Mouse (Mus musculus): ENCODE measurements around the gene Esp8.
"Not testable (repeated sequence)": the region's sequence is repeated elsewhere in the genome, so short reads cannot be mapped to it uniquely, and the experiment has no call there.

The Esp8 gene

GRCm38 (mm10) chr17:40519818-40520217 is at the start of gene Esp8:
TSS of gene Esp8 (plus strand) at chr17:40520022.
- no peak for DNase-seq (ENCODE audit: low read depth, low spot score)

- DNase-seq (ENCODE audit: low read depth, low spot score): not testable (repeated sequence)
Observed at GRCm38 (mm10) chr17:40483566-40483965, 36.3 kb upstream of the Esp8 start.

- DNase-seq (ENCODE audit: low read depth, low spot score): not testable (repeated sequence)
Observed at GRCm38 (mm10) chr17:40495468-40496185, 24.2 kb upstream of the Esp8 start.

- DNase-seq (ENCODE audit: low read depth, low spot score): no peak
Observed at GRCm38 (mm10) chr17:40529813-40530212, 10.0 kb downstream of the Esp8 start.

GRCm38 (mm10) chr17:40531147-40531546 is 11.3 kb downstream of the Esp8 start:
- no peak for DNase-seq (ENCODE audit: low read depth, low spot score)

- not testable (repeated sequence) for DNase-seq (ENCODE audit: low read depth, low spot score)
Observed at GRCm38 (mm10) chr17:40547005-40547404, 27.2 kb downstream of the Esp8 start.

GRCm38 (mm10) chr17:40553470-40553869 is 33.6 kb downstream of the Esp8 start:
- peak; percentile 9 for DNase-seq (ENCODE audit: low read depth, low spot score)

GRCm38 (mm10) chr17:40561207-40561606 is 41.4 kb downstream of the Esp8 start, which contains the start of gene Esp6:
TSS of gene Esp6 (plus strand) at chr17:40561507.
- DNase-seq (ENCODE audit: low read depth, low spot score): no peak
